Mouse (Mus musculus): ENCODE results near the gene Ppp1ca.

DNA sequence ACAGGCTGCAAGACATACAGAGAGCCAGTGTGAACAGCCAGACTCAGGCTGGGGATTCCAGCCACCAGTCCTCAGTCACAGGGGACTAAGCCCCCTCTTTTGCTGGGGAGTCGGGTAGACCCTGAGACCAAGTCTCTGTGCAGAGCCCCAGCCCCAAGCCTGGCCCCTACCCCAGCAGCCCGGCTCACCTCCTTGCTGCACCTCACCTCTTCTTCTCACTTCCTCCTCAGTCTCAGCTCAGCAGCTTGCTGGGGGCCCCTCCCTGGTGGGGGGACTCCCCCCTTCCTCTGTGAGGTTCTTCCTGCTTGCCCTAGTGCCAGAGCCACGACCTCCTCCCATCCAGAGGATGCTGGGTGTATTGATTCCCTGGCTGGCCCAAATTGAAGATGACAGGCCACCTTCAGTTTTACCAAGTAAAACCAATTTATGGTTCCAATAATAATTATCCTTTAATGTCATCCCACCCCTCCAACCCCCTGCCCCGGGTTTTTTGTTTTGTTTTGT, 982 bp upstream of the Ppp1ca start, which contains the start of gene Tbc1d10c:
- TF ChIP-seq MAX (IDR thresholded peaks at IDR 0.05; ENCODE audit: low read length) (0 out of 2 replicates have a peak, but pooled peaks have one; percentile 3), USF1 (IDR thresholded peaks at IDR 0.05; ENCODE audit: low read depth, low read length) (no peak), CTCF (conservative IDR thresholded peaks at IDR 0.05 in 1 of 2, IDR thresholded peaks at IDR 0.05 in 1 of 2; ENCODE audit: low read depth in 2 of 2, low read length in 2 of 2) (no peak), EP300 (IDR thresholded peaks at IDR 0.05; ENCODE audit: low read length) (peak; percentile 80), ETS1 (conservative IDR thresholded peaks at IDR 0.05; ENCODE audit: low read depth, low read length) (peak; percentile 47; the same call in 1 of the 2 replicates), POLR2A (IDR thresholded peaks at IDR 0.05; ENCODE audit: low read depth, low read length) (peak; percentile 63), CHD1 (IDR thresholded peaks at IDR 0.05; ENCODE audit: low read depth, low read length) (no peak), E2F4 (IDR thresholded peaks at IDR 0.05; ENCODE audit: insufficient replicate concordance, low read depth, low read length) (no peak), ZNF384 (IDR thresholded peaks at IDR 0.05; ENCODE audit: low read depth, low read length) (no peak; the same call in 1 of the 2 replicates), ZC3H11A (IDR thresholded peaks at IDR 0.05; ENCODE audit: low read depth, low read length) (no peak)

Data from CH12.LX (cell line).